Mouse (Mus musculus) limb, embryonic 12.5 days (tissue): ENCODE results near the gene Vmn1r61. TPM values are rescaled to one million over a fixed set of nuclear protein-coding genes. Genes with fewer than 3 reads are reported as not detected.

Source experiments
- ATAC-seq: fragments of 200-750 bp; cut with Nextera tagmentation; 2 replicates; pipeline ENCODE4 v1.8.0; 2017; ENCODE audit warnings: low read depth, moderate TSS enrichment; ENCODE audit not compliant: insufficient number of reproducible peaks, insufficient read depth, low FRiP score, low TSS enrichment
- H3K27ac ChIP-seq: fragments of 300-500 bp; sonication (generic); 2 replicates; pipeline ENCODE4 v1.5.1; 2016; ENCODE audit warnings: mild to moderate bottlenecking, moderate library complexity
- H3K27me3 ChIP-seq: fragments of 300-500 bp; sonication (generic); 2 replicates; pipeline ENCODE4 v1.6.1; 2016; ENCODE audit warnings: mild to moderate bottlenecking, moderate library complexity
- H3K36me3 ChIP-seq: fragments of 300-500 bp; sonication (generic); 2 replicates; pipeline ENCODE4 v1.6.1; 2016; ENCODE audit warnings: mild to moderate bottlenecking, moderate library complexity
- H3K4me1 ChIP-seq: fragments of 300-500 bp; sonication (generic); replicated peaks from 2 replicates; pipeline ENCODE4 v1.6.1; 2016
- H3K4me2 ChIP-seq: fragments of 300-500 bp; sonication (generic); 2 replicates; pipeline ENCODE4 v1.6.1; 2016; ENCODE audit warnings: mild to moderate bottlenecking, moderate library complexity
- H3K4me3 ChIP-seq: fragments of 300-500 bp; sonication (generic); replicated peaks from 2 replicates; pipeline ENCODE4 v1.5.1; 2016; ENCODE audit warnings: mild to moderate bottlenecking
- H3K9ac ChIP-seq: fragments of 300-500 bp; sonication (generic); replicated peaks from 2 replicates; pipeline ENCODE4 v1.6.1; 2016; ENCODE audit warnings: mild to moderate bottlenecking, moderate library complexity
- H3K9me3 ChIP-seq: fragments of 300-500 bp; sonication (generic); 2 replicates; pipeline ENCODE4 v1.6.1; 2016; ENCODE audit warnings: mild to moderate bottlenecking, moderate library complexity
- polyA plus RNA-seq: library from polyadenylated mRNA; unstranded; fragments of >200 nt; fragmentation: Nextera tagmentation; extraction: Ambion mirVana; gene quantifications from 2 replicates; pipeline ENCODE4 v1.2.1, GENCODE M21; 2016

Vmn1r61 gene
- not detected in 2 replicates for polyA plus RNA-seq

DNA sequence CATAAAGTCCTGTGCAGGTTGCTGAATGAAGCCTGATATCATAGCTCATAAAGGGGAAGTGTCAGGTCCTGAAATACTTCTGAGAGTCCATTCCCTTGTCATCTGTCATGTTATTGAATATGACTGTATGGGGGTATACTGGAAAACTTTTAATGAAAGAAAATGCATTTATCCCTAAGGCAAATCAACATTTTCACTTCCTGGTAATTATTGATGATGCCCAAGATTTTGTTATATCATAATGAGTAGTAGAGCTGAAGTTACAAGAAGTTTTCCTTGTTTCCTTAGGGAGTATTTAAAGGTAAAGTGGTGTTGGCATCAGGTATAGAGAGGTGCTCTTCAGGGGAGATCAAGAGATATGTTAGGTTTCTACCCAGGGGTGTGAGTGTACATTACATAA, at the start of gene Vmn1r61:
Vmn1r61 (minus strand) TSS at position 101 of the 400 bp plus-strand sequence.
- no peak for ATAC-seq
- no peaks in the 10 kb centered on the region for H3K4me1 ChIP-seq
- no peak within 1 kb of the TSS for H3K4me3 ChIP-seq
- H3K9me3 ChIP-seq, result peaks cover 26% of the 10 kb centered on the region
- H3K36me3 ChIP-seq, result no peaks in the 10 kb centered on the region
- H3K27ac ChIP-seq, result no peak within 1 kb of the TSS
- H3K27me3 ChIP-seq, result no peaks in the 10 kb centered on the region
- no peak within 1 kb of the TSS for H3K4me2 ChIP-seq
- no peak within 1 kb of the TSS for H3K9ac ChIP-seq

Other genes with a start within 250 kb of the Vmn1r61 start
- not detected in 2 replicates for gene Vmn1r58, start 199.9 kb downstream of the Vmn1r61 start, polyA plus RNA-seq
- not detected in 2 replicates for gene Vmn1r59, start 156.5 kb downstream of the Vmn1r61 start, polyA plus RNA-seq
- gene Vmn2r28, start 119.3 kb downstream of the Vmn1r61 start, polyA plus RNA-seq, result not detected in 2 replicates
- gene Vmn1r60, start 66.0 kb downstream of the Vmn1r61 start, polyA plus RNA-seq, result not detected in 2 replicates
- gene Vmn1r62, start 60.3 kb upstream of the Vmn1r61 start, polyA plus RNA-seq, result not detected in 2 replicates
- gene Vmn1r63, start 192.2 kb upstream of the Vmn1r61 start, polyA plus RNA-seq, result not detected in 2 replicates